Mouse (Mus musculus): ENCODE measurements around the gene Ppfia3.

DNA sequence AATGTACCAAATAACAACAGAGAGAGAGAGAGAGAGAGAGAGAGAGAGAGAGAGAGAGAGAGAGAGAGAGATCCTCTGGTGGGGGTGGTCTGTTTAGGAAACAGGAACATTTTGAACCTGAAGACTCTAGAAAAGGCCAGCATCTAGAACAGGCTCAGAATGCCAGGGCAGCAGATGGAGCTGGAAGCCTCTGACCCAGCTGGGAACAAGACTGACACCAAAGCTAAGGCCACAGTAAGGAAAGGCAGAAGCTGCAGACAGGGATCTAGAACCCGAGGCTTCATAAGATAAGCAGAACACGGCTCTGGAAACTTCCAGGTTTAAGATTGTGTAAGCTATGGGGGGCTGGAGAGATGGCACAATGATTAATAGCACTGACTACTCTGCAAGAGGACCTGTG lies 2.8 kb downstream of the Ppfia3 start:
- TF ChIP-seq CTCF (IDR thresholded peaks at IDR 0.05; ENCODE audit: borderline replicate concordance, insufficient read depth, low read length) (no peak), POLR2A (IDR thresholded peaks at IDR 0.05; ENCODE audit: low read depth, low read length) (no peak)

Measured in embryonic fibroblast, embryonic 13.5 days (primary cell).